Mouse (Mus musculus) limb, embryonic 14.5 days (tissue): Measurements from ENCODE around the gene Rab8b. TPM values are rescaled to one million over a fixed set of nuclear protein-coding genes. Genes with fewer than 3 reads are reported as not detected.
"Not testable (repeated sequence)": the region's sequence is repeated elsewhere in the genome, so short reads cannot be mapped to it uniquely, and the experiment has no call there.

Experiments used
- ATAC-seq: fragments of 200-750 bp; cut with Nextera tagmentation; 2 replicates; pipeline ENCODE4 v1.8.0; 2017; ENCODE audit warnings: low read depth, moderate number of reproducible peaks, moderate TSS enrichment; ENCODE audit not compliant: low FRiP score
- DNase-seq: peaks from one replicate; pipeline ENCODE4 v3.0.0-alpha.2; 2015; ENCODE audit warnings: low spot score
- H3K27ac ChIP-seq: fragments of 300-500 bp; sonication (generic); replicated peaks from 2 replicates; pipeline ENCODE4 v1.5.1; 2014; ENCODE audit warnings: low read depth, mild to moderate bottlenecking, low read length, moderate library complexity, mixed read lengths
- H3K27me3 ChIP-seq: fragments of 300-500 bp; sonication (generic); 2 replicates; pipeline ENCODE4 v1.6.1; 2014; ENCODE audit warnings: low read length, mixed read lengths; ENCODE audit not compliant: control insufficient read depth, insufficient read depth
- H3K36me3 ChIP-seq: fragments of 300-500 bp; sonication (generic); 2 replicates; pipeline ENCODE4 v1.6.1; 2014; ENCODE audit warnings: mild to moderate bottlenecking, low read length, moderate library complexity, mixed read lengths; ENCODE audit not compliant: control insufficient read depth, insufficient read depth
- H3K4me1 ChIP-seq: fragments of 300-500 bp; sonication (generic); 2 replicates; pipeline ENCODE4 v1.6.1; 2014; ENCODE audit warnings: antibody characterized with exemption, low read length, mixed read lengths; ENCODE audit not compliant: control insufficient read depth, insufficient read depth
- H3K4me2 ChIP-seq: fragments of 300-500 bp; sonication (generic); replicated peaks from 2 replicates; pipeline ENCODE4 v1.6.1; 2014; ENCODE audit warnings: low read depth, mild to moderate bottlenecking, low read length, moderate library complexity; ENCODE audit not compliant: severe bottlenecking
- H3K4me3 ChIP-seq: fragments of 300-500 bp; sonication (generic); replicated peaks from 2 replicates; pipeline ENCODE4 v1.5.1; 2014; ENCODE audit warnings: low read length
- H3K9ac ChIP-seq: fragments of 300-500 bp; sonication (generic); 2 replicates; pipeline ENCODE4 v1.6.1; 2014; ENCODE audit warnings: mild to moderate bottlenecking, low read depth, low read length, moderate library complexity; ENCODE audit not compliant: severe bottlenecking
- H3K9me3 ChIP-seq: fragments of 300-500 bp; sonication (generic); 2 replicates; pipeline ENCODE4 v1.6.1; 2016; ENCODE audit warnings: low read length; ENCODE audit not compliant: control insufficient read depth
- POLR2A ChIP-seq: fragments of 200-500 bp; IDR thresholded peaks from 2 replicates; pipeline ENCODE4 v1.8.0; 2012; ENCODE audit warnings: inconsistent platforms, mild to moderate bottlenecking, moderate library complexity, borderline replicate concordance; ENCODE audit not compliant: insufficient read depth, insufficient read length; ENCODE audit errors: extremely low read depth
- WGBS: fragments of 180-500 bp; shearing (Covaris S2); extraction: QIAGEN DNeasy Blood & Tissue Kit; methylation state at CpG from one replicate; pipeline ENCODE4 v1.1.7; 2014; 5-methylcytosine and 5-hydroxymethylcytosine counted together
- polyA plus RNA-seq, 2 experiments: library from polyadenylated mRNA; depleted of rRNA in 1 of 2; stranded (reverse) in 1 of 2; unstranded in 1 of 2; fragments of >200 nt; fragmentation: Nextera tagmentation in 1 of 2; extraction: Ambion mirVana in 1 of 2; gene quantifications; 2 replicates each; pipeline versions ENCODE4 v1.2.1 to v1.2.3; 2012 to 2014

Gene Rab8b
- polyA plus RNA-seq, 2 experiments: 14.3 to 15.4 TPM

DNA sequence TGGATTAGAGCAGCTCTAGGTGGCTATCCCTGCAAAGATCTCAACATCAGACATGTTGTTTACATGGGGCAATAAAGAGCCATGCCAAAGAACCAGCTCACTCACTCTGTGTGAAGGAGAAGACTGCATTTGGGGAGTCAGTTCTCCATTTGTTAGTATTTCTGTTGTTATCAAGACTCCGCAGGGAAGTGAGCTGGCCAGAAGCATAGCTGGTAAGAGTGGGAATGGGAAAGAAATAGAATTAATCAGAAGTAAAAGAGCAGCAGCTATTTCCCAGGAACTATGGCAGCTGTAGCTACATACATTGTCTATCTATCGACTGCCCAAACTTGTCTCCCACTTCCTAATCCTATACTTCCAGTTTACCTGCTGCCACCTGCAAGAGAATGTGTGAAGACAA, 38.7 kb downstream of the Rab8b start:
- H3K4me3 ChIP-seq: no peak overlapping the region
- DNase-seq (no peak), ATAC-seq (no peak)
- WGBS: 90% methylated on average over 2 of the region's 2 CpGs
- no peak overlapping the region for H3K4me2 ChIP-seq
- TF ChIP-seq POLR2A: no peak
- no peaks in the 10 kb centered on the region for H3K4me1 ChIP-seq
- H3K27me3 ChIP-seq: no peaks in the 10 kb centered on the region
- H3K9ac ChIP-seq: no peak overlapping the region
- H3K27ac ChIP-seq: no peak overlapping the region
- no peaks in the 10 kb centered on the region for H3K36me3 ChIP-seq
- H3K9me3 ChIP-seq: no peaks in the 10 kb centered on the region

DNA sequence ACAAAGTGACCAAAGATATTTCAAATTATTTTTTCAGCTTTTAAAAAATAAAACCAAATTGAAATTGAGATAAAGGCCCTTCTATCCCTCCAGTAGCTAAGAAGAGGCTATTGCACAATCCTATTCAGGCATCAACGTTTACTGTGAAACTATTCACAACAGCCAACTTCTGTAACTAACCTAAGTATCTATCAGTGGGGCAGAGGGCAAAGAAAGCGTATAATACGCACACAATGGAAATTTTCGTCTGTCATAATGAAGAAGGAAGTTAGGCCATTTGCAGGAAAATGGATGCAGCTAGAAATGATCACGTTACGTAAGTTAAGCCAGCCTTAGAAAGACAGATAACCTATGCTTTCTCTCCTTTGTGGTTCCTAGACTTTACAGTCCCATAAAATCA, 40.0 kb downstream of the Rab8b start:
- Histone ChIP-seq H3K4me3 (no peak overlapping the region), H3K27ac (no peak overlapping the region), H3K4me2 (no peak overlapping the region), H3K4me1 (no peaks in the 10 kb centered on the region), H3K36me3 (no peaks in the 10 kb centered on the region), H3K27me3 (no peaks in the 10 kb centered on the region), H3K9me3 (peaks cover 10% of the 10 kb centered on the region; the same call in 1 of the 2 replicates), H3K9ac (no peak overlapping the region)
- no peak for ATAC-seq
- no peak for TF ChIP-seq POLR2A
- WGBS: 88% methylated on average over 6 of the region's 6 CpGs
- DNase-seq: no peak

DNA sequence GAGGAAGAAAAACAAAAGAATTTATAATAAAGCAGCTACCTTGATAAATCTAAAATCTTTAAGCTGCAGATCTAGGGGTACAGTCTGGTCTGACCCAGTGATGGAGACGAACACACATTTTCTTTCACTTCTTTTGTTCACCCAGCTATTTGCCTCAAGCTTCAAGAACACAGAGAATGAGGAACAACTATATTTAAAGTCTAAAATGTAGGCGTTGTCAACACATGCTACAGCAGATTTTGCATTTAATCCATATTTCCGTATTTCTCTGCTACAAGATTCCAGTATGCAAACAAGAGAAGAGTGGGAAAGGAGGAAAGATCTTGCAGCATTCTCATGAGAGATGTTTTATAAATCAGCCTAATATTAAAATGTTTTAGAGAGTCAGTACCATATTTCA, 40.6 kb downstream of the Rab8b start:
- Histone ChIP-seq H3K27me3 (no peaks in the 10 kb centered on the region), H3K9ac (no peak overlapping the region), H3K36me3 (no peaks in the 10 kb centered on the region), H3K4me1 (no peaks in the 10 kb centered on the region), H3K27ac (no peak overlapping the region), H3K4me3 (no peak overlapping the region), H3K4me2 (no peak overlapping the region), H3K9me3 (peaks cover 10% of the 10 kb centered on the region; the same call in 1 of the 2 replicates)
- no peak for DNase-seq
- 92% methylated on average over 3 of the region's 3 CpGs for WGBS
- TF ChIP-seq POLR2A: no peak
- ATAC-seq: no peak

DNA sequence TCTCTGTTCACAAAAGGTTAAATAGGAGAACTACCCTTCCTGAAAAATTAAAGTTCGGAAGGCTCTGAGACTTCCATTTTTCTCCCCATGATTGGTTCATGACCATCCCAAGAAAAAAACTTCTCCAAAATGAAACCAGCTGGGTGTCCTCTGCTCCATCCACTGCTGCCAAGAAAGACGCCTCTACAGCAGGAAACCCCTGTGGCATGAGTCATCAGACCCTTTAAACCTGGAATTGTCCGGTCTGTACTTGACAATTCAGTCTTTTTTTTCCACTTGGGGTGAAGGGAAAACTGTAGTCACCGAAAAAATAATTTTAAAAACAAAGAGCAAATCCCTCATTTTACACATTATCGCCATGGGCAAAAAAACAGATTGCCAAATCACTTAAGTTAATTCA, 42.9 kb downstream of the Rab8b start:
- peak; percentile 50 for DNase-seq
- Histone ChIP-seq H3K27me3 (no peaks in the 10 kb centered on the region), H3K27ac (no peak overlapping the region), H3K9me3 (peaks cover 10% of the 10 kb centered on the region; the same call in 1 of the 2 replicates), H3K9ac (no peak overlapping the region), H3K4me1 (no peaks in the 10 kb centered on the region), H3K36me3 (no peaks in the 10 kb centered on the region), H3K4me3 (no peak overlapping the region), H3K4me2 (no peak overlapping the region)
- ATAC-seq: no peak
- 56% methylated on average over 5 of the region's 5 CpGs for WGBS
- TF ChIP-seq POLR2A: no peak

DNA sequence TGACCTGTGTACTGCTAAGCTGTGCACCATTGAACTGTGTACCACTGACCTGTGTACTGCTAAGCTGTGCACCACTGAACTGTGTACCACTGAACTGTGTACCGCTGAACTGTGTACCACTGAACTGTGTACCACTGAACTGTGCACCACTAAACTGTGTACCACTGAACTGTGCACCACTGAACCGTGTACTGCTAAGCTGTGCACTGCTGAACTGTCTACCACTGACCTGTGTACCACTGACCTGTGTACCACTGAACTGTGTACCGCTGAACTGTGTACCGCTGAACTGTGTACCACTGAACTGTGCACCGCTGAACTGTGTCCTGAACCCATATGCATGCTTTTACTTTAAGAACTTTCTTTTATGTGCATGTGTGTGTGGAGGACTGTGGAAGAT, 45.2 kb downstream of the Rab8b start:
- DNase-seq (no peak), ATAC-seq (no peak)

DNA sequence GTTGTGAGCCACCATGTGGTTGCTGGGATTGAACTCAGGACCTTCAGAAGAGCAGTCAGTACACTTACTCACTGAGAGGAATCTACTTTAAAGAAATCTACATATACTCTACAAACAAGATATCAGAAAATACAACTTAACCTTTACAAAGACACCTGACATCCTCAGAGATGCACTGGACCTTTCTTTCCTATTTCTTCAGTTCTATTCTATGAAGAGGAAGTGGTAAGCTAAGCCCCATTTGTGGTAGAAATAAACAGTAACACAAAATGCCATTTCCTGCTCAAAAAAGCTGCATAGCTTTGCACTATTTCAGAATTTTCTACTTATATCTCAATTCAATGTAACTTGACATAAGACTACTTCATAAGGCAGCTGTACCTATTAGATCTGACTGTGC, 46.0 kb downstream of the Rab8b start:
- Histone ChIP-seq H3K27ac (no peak overlapping the region), H3K9ac (no peak overlapping the region), H3K4me1 (no peaks in the 10 kb centered on the region), H3K9me3 (peaks cover 10% of the 10 kb centered on the region; the same call in 1 of the 2 replicates), H3K4me2 (no peak overlapping the region), H3K4me3 (no peak overlapping the region), H3K36me3 (no peaks in the 10 kb centered on the region), H3K27me3 (no peaks in the 10 kb centered on the region)
- no peak for ATAC-seq
- no peak for TF ChIP-seq POLR2A
- DNase-seq: no peak

More for the DNA sequence above, 45.2 kb downstream of the Rab8b start:
- Histone ChIP-seq H3K27me3 (no peaks in the 10 kb centered on the region), H3K9me3 (peaks cover 10% of the 10 kb centered on the region; the same call in 1 of the 2 replicates), H3K27ac (no peak overlapping the region), H3K4me3 (no peak overlapping the region), H3K4me2 (no peak overlapping the region), H3K9ac (no peak overlapping the region), H3K4me1 (no peaks in the 10 kb centered on the region), H3K36me3 (no peaks in the 10 kb centered on the region)
- 97% methylated on average over 5 of the region's 5 CpGs for WGBS
- no peak for TF ChIP-seq POLR2A

DNA sequence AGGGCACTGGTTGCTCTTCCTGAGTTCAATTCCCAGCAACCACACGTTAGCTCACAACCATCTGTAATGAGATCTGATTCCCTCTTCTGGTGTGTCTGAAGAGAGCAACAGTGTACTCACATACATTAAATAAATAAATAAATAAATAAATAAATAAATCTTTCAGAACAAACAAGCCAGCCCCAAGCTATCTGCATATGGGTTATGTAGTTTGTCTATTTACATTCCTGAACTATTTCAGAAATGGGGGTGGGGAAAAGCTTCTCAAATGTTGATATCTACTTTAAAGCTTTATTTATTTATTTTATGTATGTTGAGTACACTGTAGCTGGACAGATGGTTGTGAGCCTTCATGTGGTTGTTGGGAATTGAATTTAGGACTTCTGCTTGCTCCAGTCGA, 46.5 kb downstream of the Rab8b start:
- not testable (repeated sequence) for ATAC-seq, DNase-seq, H3K4me3 ChIP-seq, H3K9ac ChIP-seq, H3K27ac ChIP-seq, H3K4me2 ChIP-seq, H3K9me3 ChIP-seq, H3K4me1 ChIP-seq, H3K27me3 ChIP-seq, H3K36me3 ChIP-seq
- WGBS: 82% methylated on average over 2 of the region's 2 CpGs
